Mouse (Mus musculus): ENCODE results near the gene Sf3a2. TPM values are rescaled to one million over a fixed set of nuclear protein-coding genes. Genes with fewer than 3 reads are reported as not detected.
A peak's percentile ranks its signal among the peaks of the same experiment; 100 is the strongest.

Gene Sf3a2
- total RNA-seq (2014; fragmentation: Nextera tagmentation) (97.7 and 118 TPM in 2 replicates), total RNA-seq (2017) (24.1 and 27.1 TPM in 2 replicates)

GRCm38 (mm10) chr10:80798150-80799006 is at the start of gene Sf3a2, which contains the start of gene Plekhj1:
TSS of gene Sf3a2 (plus strand) at chr10:80798198.
TSS of gene Plekhj1 (minus strand) at chr10:80798626.
- peak; percentile 81 for ATAC-seq (replicated peaks; ENCODE audit: low FRiP score, low TSS enrichment, poor library complexity, severe bottlenecking)

GRCm38 (mm10) chr10:80748609-80749008 is 49.4 kb upstream of the Sf3a2 start:
- peak; percentile 41 for ATAC-seq (replicated peaks; ENCODE audit: low FRiP score, low TSS enrichment, poor library complexity, severe bottlenecking)

- ATAC-seq (replicated peaks; ENCODE audit: low FRiP score, low TSS enrichment, poor library complexity, severe bottlenecking): peak; percentile 16; the same call in 1 of the 2 replicates
These were observed 46.7 kb upstream of the Sf3a2 start for GRCm38 (mm10) chr10:80751188-80751832.

- ATAC-seq (replicated peaks; ENCODE audit: low FRiP score, low TSS enrichment, poor library complexity, severe bottlenecking): peak; percentile 58
These were observed 45.8 kb upstream of the Sf3a2 start for GRCm38 (mm10) chr10:80752079-80752625.

- ATAC-seq (replicated peaks; ENCODE audit: low FRiP score, low TSS enrichment, poor library complexity, severe bottlenecking): peak; percentile 72
These were observed 43.3 kb upstream of the Sf3a2 start, which contains the start of gene Dot1l for GRCm38 (mm10) chr10:80754594-80755290. TSS of gene Dot1l (plus strand) at chr10:80755206.

GRCm38 (mm10) chr10:80755291-80756015 is 42.5 kb upstream of the Sf3a2 start:
- ATAC-seq (replicated peaks; ENCODE audit: low FRiP score, low TSS enrichment, poor library complexity, severe bottlenecking): no peak

GRCm38 (mm10) chr10:80756099-80756498 is 41.9 kb upstream of the Sf3a2 start:
- no peak for ATAC-seq (replicated peaks; ENCODE audit: low FRiP score, low TSS enrichment, poor library complexity, severe bottlenecking)

GRCm38 (mm10) chr10:80756509-80756908 is 41.5 kb upstream of the Sf3a2 start:
- no peak for ATAC-seq (replicated peaks; ENCODE audit: low FRiP score, low TSS enrichment, poor library complexity, severe bottlenecking)

- ATAC-seq (replicated peaks; ENCODE audit: low FRiP score, low TSS enrichment, poor library complexity, severe bottlenecking): no peak
These were observed 41.0 kb upstream of the Sf3a2 start for GRCm38 (mm10) chr10:80756967-80757366.

GRCm38 (mm10) chr10:80757717-80758116 is 40.3 kb upstream of the Sf3a2 start:
- peak; percentile 90 for ATAC-seq (replicated peaks; ENCODE audit: low FRiP score, low TSS enrichment, poor library complexity, severe bottlenecking)

- no peak for ATAC-seq (replicated peaks; ENCODE audit: low FRiP score, low TSS enrichment, poor library complexity, severe bottlenecking)
These were observed 39.3 kb upstream of the Sf3a2 start for GRCm38 (mm10) chr10:80758651-80759050.

- ATAC-seq (replicated peaks; ENCODE audit: low FRiP score, low TSS enrichment, poor library complexity, severe bottlenecking): no peak
These were observed 37.1 kb upstream of the Sf3a2 start for GRCm38 (mm10) chr10:80760596-80761524.

GRCm38 (mm10) chr10:80761821-80762220 is 36.2 kb upstream of the Sf3a2 start:
- ATAC-seq (replicated peaks; ENCODE audit: low FRiP score, low TSS enrichment, poor library complexity, severe bottlenecking): no peak

- no peak for ATAC-seq (replicated peaks; ENCODE audit: low FRiP score, low TSS enrichment, poor library complexity, severe bottlenecking)
These were observed 34.5 kb upstream of the Sf3a2 start for GRCm38 (mm10) chr10:80763502-80763901.

- no peak for ATAC-seq (replicated peaks; ENCODE audit: low FRiP score, low TSS enrichment, poor library complexity, severe bottlenecking)
These were observed 32.3 kb upstream of the Sf3a2 start for GRCm38 (mm10) chr10:80765746-80766145.

- ATAC-seq (replicated peaks; ENCODE audit: low FRiP score, low TSS enrichment, poor library complexity, severe bottlenecking): no peak
These were observed 31.7 kb upstream of the Sf3a2 start for GRCm38 (mm10) chr10:80766161-80766815.

GRCm38 (mm10) chr10:80768365-80768764 is 29.6 kb upstream of the Sf3a2 start:
- ATAC-seq (replicated peaks; ENCODE audit: low FRiP score, low TSS enrichment, poor library complexity, severe bottlenecking): no peak

Measured in megakaryocyte-erythroid progenitor cell, adult 5-6 weeks (primary cell).